In genomic region chr8:88520985-88521527, GRCm38 (mm10) we compare ENCODE assay signal across 8 mouse cellular contexts. TPM values are rescaled to one million over a fixed set of nuclear protein-coding genes. Genes with fewer than 3 reads are reported as not detected.
DNase-seq lines count a peak whose midpoint lies in the region; ATAC-seq lines count a peak whose summit lies in the region.

Gene Nkd1, plus strand, starts transcription at chr8:88521354.

- peak within 1 kb of the TSS; percentile 79 for H3K4me3 ChIP-seq in forebrain, embryonic 11.5 days (ENCODE audit: low read depth, low read length)
- H3K4me3 ChIP-seq in heart, embryonic 14.5 days (ENCODE audit: control insufficient read depth in 1 of 2, insufficient read depth in 1 of 2, low read depth in 1 of 2, low read length in 2 of 2), result peak within 1 kb of the TSS; percentile 62 to 75
- H3K4me3 ChIP-seq in liver, embryonic 13.5 days (replicated peaks), result peak within 1 kb of the TSS; percentile 58
- peak within 1 kb of the TSS; percentile 86 for H3K4me3 ChIP-seq in neural tube, embryonic 11.5 days (ENCODE audit: low read depth, low read length)

- no peaks in the 10 kb centered on the region for H3K36me3 ChIP-seq in forebrain, embryonic 11.5 days (ENCODE audit: control insufficient read depth, insufficient read depth, low read length)
- no peaks in the 10 kb centered on the region for H3K36me3 ChIP-seq in heart, embryonic 14.5 days (ENCODE audit: control insufficient read depth, insufficient read depth, low read length)
- no peaks in the 10 kb centered on the region for H3K36me3 ChIP-seq in liver, embryonic 13.5 days
- no peaks in the 10 kb centered on the region for H3K36me3 ChIP-seq in neural tube, embryonic 11.5 days (ENCODE audit: control insufficient read depth, insufficient read depth, low read length)

- H3K9ac ChIP-seq in forebrain, embryonic 11.5 days (ENCODE audit: low read length), result peak within 1 kb of the TSS; percentile 94
- peak within 1 kb of the TSS; percentile 83 for H3K9ac ChIP-seq in heart, embryonic 14.5 days (ENCODE audit: low read length)
- peak within 1 kb of the TSS; percentile 50 for H3K9ac ChIP-seq in liver, embryonic 13.5 days
- peak within 1 kb of the TSS; percentile 90 for H3K9ac ChIP-seq in neural tube, embryonic 11.5 days (ENCODE audit: low read length)

- H3K9me3 ChIP-seq in forebrain, embryonic 11.5 days (ENCODE audit: control insufficient read depth, low read length), result no peaks in the 10 kb centered on the region
- H3K9me3 ChIP-seq in heart, embryonic 14.5 days (ENCODE audit: control insufficient read depth, low read length), result no peaks in the 10 kb centered on the region
- H3K9me3 ChIP-seq in liver, embryonic 13.5 days (replicated peaks), result no peaks in the 10 kb centered on the region
- no peaks in the 10 kb centered on the region for H3K9me3 ChIP-seq in neural tube, embryonic 11.5 days (ENCODE audit: control insufficient read depth, low read length)

- H3K27ac ChIP-seq in forebrain, embryonic 11.5 days (ENCODE audit: low read depth, low read length), result peak within 1 kb of the TSS; percentile 25; the same call in 1 of the 2 replicates
- peak within 1 kb of the TSS in 1 of 2 experiments; percentile 37; a peak in 1 of 4 replicates for H3K27ac ChIP-seq in heart, embryonic 14.5 days (replicated peaks in 1 of 2; ENCODE audit: control insufficient read depth in 1 of 2, insufficient read depth in 1 of 2, low read depth in 2 of 2, low read length in 2 of 2)
- H3K27ac ChIP-seq in liver, embryonic 13.5 days, result no peak within 1 kb of the TSS
- H3K27ac ChIP-seq in neural tube, embryonic 11.5 days (ENCODE audit: low read depth, low read length), result peak within 1 kb of the TSS; percentile 49; the same call in 1 of the 2 replicates

- peaks cover 18% of the 10 kb centered on the region for H3K4me1 ChIP-seq in forebrain, embryonic 11.5 days (replicated peaks; ENCODE audit: control insufficient read depth, insufficient read depth, low read length)
- H3K4me1 ChIP-seq in heart, embryonic 14.5 days (ENCODE audit: control insufficient read depth in 2 of 2, insufficient read depth in 2 of 2, low read length in 2 of 2), result peaks cover 16 to 24% of the 10 kb centered on the region in 2 experiments
- H3K4me1 ChIP-seq in liver, embryonic 13.5 days (replicated peaks), result peaks cover 17% of the 10 kb centered on the region
- H3K4me1 ChIP-seq in neural tube, embryonic 11.5 days (ENCODE audit: control insufficient read depth, insufficient read depth, low read length), result peaks cover 26% of the 10 kb centered on the region

- WGBS in forebrain, embryonic 11.5 days, result under 1% methylated on average over 29 of the region's 67 CpGs
- under 1% methylated on average over 45 of the region's 67 CpGs for WGBS in heart, embryonic 14.5 days
- 1% methylated on average over 67 of the region's 67 CpGs for WGBS in liver, embryonic 13.5 days (ENCODE audit: insufficient replicate concordance)
- 0% methylated on average over 48 of the region's 67 CpGs for WGBS in neural tube, embryonic 11.5 days

- H3K4me2 ChIP-seq in forebrain, embryonic 11.5 days (ENCODE audit: low read depth, low read length, severe bottlenecking), result peak within 1 kb of the TSS; percentile 97
- peak within 1 kb of the TSS; percentile 100 for H3K4me2 ChIP-seq in heart, embryonic 14.5 days (ENCODE audit: low read length)
- H3K4me2 ChIP-seq in liver, embryonic 13.5 days, result peak within 1 kb of the TSS; percentile 76
- peak within 1 kb of the TSS; percentile 96 for H3K4me2 ChIP-seq in neural tube, embryonic 11.5 days (ENCODE audit: low read depth)

- ATAC-seq in CD4-positive, CD25-positive, alpha-beta regulatory T cell, adult 4 months, result no peak
- ATAC-seq in forebrain, embryonic 11.5 days (replicated peaks; ENCODE audit: low FRiP score), result peak; percentile 91
- ATAC-seq in heart, embryonic 14.5 days (ENCODE audit: insufficient number of reproducible peaks, insufficient read depth, low FRiP score, low read depth), result peak; percentile 88
- ATAC-seq in liver, embryonic 13.5 days (ENCODE audit: low read depth), result peak; percentile 74
- ATAC-seq in neural tube, embryonic 11.5 days (ENCODE audit: insufficient read depth, low FRiP score, low TSS enrichment), result peak; percentile 88

- peak; percentile 66 for DNase-seq in CD4-positive, CD25-positive, alpha-beta regulatory T cell, adult 2 months (ENCODE audit: low read depth, low spot score)
- DNase-seq in forebrain, embryonic 11.5 days (ENCODE audit: low spot score), result peak; percentile 99
- DNase-seq in kidney, postnatal 14 days, result peak; percentile 92
- DNase-seq in liver, embryonic 13.5 days, result peak; percentile 25
- peak; percentile 95 for DNase-seq in neural tube, embryonic 11.5 days (ENCODE audit: low spot score)
- peak; percentile 26 for DNase-seq in telencephalon, adult 2 months (ENCODE audit: low read depth, low spot score)

- H3K27me3 ChIP-seq in forebrain, embryonic 11.5 days (ENCODE audit: control insufficient read depth, insufficient read depth, low read length), result peaks cover 8% of the 10 kb centered on the region; the same call in 1 of the 2 replicates
- H3K27me3 ChIP-seq in heart, embryonic 14.5 days (ENCODE audit: control insufficient read depth, insufficient read depth, low read length), result peaks cover 28% of the 10 kb centered on the region
- peaks cover 68% of the 10 kb centered on the region for H3K27me3 ChIP-seq in liver, embryonic 13.5 days
- H3K27me3 ChIP-seq in neural tube, embryonic 11.5 days (ENCODE audit: control insufficient read depth, insufficient read depth, low read length), result no peaks in the 10 kb centered on the region

RNA-seq across cellular contexts. Expression of gene Nkd1, which starts in this region (rescaled TPM):
- not detected for polyA plus RNA-seq in CD4-positive, CD25-positive, alpha-beta regulatory T cell, adult 4 months (2017; shearing (Covaris generic))
- 63.0 and 71.5 TPM in 2 replicates for polyA plus RNA-seq in forebrain, embryonic 11.5 days (2014; fragmentation: Nextera tagmentation; extraction: Ambion mirVana)
- polyA plus RNA-seq in heart, embryonic 14.5 days (2014; fragmentation: Nextera tagmentation; extraction: Ambion mirVana), result 13.8 and 15.1 TPM in 2 replicates
- 1.9 and 2.2 TPM in 2 replicates for polyA plus RNA-seq in liver, embryonic 13.5 days (2015; fragmentation: Nextera tagmentation; extraction: Ambion mirVana)
- 64.7 and 68.7 TPM in 2 replicates for polyA plus RNA-seq in neural tube, embryonic 11.5 days (2014; fragmentation: Nextera tagmentation; extraction: Ambion mirVana)

Comparison
In these comparisons a context has a peak if more than half of its experiments do, and no peak if none do; other contexts are left out.
1. DNase-seq: peak in every context shown above with its lines; median percentile 99 in forebrain, embryonic 11.5 days; 95 in neural tube, embryonic 11.5 days; 92 in kidney, postnatal 14 days; 66 in CD4-positive, CD25-positive, alpha-beta regulatory T cell, adult 2 months; 26 in telencephalon, adult 2 months; 25 in liver, embryonic 13.5 days.